Mouse (Mus musculus) forelimb bud, embryonic 11.5 days (tissue): ENCODE data around the gene Sncb.
"Not testable (repeated sequence)": the region's sequence is repeated elsewhere in the genome, so short reads cannot be mapped to it uniquely, and the experiment has no call there.

Experiments
- DNase-seq: peaks from one replicate; pipeline ENCODE4 v3.0.0-alpha.2; 2012; ENCODE audit warnings: low read depth, low spot score

Gene Sncb

DNA sequence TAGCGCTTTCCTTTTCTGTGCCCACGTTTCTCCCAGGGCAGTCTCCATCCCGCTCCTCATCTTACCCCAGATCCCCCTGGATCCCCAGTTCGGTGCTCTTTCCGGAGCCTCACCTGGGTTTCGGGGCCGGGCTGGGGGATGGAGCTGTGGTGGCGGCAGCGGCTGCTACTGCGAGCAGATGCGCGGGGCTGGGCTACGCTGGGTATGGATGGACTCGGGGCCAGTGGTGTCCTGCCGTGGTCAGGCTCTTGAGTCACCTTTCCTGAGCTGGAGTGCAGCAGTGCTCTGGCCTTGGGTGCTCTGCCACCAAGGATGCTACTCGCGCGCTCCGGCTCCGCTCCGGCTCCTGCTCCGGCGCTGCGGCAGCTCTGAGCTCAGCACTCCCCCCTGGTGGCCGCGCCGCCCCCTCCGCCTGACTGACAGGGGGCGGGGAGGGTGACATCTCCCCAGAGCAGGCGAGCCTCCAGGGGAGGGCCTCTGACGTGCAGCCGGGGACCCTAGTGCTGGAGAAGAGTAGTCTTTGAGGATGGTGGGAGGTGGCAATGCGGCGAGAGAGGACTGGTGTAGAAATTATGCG is at the start of gene Sncb:
TSS of gene Sncb (minus strand) at position 404 of the 577 bp plus-strand sequence.
- DNase-seq: no peak

DNA sequence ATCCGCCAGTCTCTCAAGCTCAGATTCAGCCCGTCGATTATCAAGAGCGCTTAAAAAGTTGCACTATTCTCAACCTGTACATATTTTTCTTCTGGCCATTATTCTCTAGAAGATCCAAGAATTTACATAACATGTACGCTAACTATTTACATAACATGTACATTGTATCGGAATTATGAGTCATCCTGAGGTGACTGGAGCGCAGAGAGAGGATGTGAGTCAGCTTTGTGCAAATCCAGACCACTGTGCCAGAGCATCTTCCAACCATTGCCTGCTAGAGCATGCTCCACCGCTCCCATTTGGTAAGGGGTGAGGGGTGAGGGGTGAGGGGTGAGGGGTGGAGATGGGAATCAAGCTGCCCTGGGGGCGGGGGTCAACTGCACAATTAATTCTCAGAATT is 47.0 kb upstream of the Sncb start:
- no peak for DNase-seq

DNA sequence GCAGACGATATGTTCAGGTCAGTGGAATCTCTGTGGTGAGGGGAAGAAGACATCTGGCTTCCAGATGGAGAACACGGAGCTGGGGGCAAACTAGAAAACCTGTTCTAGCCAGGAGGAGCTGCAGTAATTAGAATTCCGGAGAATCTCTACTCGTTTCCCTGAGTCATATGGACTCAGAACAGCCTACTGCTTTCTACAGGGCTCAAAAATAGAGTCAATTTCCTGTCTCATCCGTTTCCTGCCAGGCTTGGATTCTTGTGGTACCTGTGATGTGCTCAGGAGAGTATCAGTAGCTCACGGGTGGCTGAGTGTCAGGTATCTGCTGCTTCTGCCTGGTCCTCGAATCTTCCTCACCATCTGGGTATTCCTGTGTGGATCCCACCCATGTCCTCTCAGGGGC is 45.1 kb upstream of the Sncb start:
- DNase-seq: peak; percentile 44

DNA sequence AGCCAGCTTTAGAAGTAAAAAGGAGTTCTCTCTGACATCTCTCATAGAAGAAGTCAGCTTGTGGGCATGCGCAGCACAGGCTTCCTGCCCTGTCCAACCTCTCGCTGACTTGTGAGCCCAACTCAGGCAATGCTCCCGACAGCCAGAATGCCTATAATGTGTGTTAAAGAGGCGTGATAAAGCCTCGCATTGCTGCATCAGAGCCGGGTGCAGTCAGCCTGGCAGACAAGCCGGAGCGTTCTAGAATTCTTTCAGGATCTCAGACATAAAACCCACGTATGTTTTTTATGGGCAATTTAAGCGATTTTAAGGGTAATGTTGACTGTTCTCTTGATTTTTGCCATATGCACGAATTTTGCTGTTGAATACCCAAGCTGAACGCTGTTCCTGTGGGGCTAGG is 41.7 kb upstream of the Sncb start:
- DNase-seq: no peak

DNA sequence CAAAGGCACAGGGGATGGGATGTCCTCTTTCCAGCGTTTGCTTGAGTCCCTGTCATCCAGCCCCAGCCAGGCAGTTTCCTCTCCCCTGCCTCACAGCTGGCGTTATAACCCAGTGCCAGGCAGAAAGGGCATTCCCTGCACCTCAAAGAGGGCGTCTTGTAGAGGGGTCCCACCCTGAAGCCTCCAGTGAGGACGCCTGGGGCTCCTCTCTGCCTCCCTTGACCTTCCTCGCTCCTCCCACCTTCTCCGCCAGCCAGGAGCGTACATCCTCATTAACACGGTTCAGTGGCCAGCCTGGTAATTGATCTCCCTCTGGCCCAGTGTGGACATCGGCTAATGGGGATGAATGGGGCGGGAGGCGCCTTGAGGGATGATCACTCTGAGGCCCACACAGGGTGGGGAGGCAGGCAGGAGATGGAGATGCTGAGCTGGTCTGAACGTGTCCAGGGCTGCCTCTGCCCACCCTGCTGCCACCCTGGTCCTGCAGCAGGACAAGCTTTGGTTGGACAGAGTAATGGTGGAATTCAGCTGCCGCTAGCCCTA is 40.1 kb upstream of the Sncb start:
- DNase-seq: no peak

DNA sequence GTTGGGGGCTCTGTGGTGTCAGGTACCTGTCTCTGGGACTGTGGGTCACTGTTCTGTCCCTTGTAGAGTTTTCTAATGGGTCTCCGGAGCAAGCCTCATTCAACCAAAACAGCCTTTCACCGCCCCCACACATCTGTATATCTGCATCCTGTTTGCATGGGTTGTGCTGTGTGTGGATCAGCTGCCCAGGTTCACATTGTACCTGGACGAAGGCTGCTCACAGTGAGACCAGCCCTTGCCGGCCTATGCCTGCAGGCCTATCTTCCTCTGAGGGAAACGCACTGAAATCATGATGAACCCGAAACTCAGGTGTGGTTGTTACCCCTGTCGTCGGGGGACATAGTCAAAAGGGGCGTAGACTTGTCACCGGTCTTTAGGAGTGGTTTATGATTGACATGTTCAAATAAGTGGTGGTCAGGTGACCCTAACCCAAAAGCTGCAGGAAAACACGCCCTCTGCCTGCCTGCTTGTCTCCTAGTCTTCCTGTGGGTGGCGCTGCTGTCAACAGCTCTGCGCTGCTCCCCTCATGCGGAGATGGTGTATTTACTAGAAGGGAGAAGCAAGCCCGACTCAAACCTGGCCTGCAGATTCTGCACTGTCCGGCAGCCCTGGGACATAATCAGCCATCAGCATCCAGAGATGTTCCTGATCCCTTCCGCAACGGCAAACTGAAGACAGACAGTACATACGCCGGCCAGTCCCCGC is 38.9 kb upstream of the Sncb start:
- no peak for DNase-seq

DNA sequence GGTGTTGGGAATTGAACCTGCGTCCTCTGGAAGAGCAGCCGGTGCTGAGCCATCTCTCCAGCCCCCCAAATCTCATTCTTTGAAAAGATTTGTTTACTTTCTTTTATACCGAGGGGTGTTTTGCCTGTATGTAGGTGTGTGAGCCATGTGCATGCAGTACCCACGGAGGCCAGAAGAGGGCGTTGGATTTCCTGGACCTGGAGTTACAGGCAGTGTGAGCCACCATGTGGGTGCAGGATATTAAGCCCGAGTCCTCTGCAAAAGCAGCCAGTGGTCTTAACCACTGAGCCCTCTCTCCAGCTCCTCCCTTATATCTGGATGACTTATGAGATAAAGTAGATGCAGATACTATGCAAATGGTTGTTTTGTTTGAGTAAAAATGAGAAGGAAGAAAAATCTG is 36.6 kb upstream of the Sncb start:
- no peak for DNase-seq

DNA sequence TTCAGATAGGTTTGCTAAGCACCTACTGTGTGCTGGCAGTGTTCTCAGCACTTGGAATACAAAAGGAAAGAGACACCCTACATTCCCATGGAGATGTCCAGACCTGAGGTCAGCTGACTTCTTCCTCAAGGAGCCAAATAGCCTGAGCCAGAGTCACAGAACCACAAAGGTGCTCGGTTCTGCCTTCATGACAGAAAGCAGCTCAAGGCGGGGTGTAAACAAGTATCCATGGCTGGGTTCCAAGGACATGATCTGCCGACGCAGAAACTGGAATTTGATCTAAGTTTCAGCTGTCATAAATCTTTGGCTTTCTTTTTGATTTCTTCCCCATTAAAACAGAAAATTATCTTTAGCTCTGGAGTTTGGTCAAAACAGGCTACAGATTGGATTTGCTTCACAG is 33.8 kb upstream of the Sncb start:
- no peak for DNase-seq

DNA sequence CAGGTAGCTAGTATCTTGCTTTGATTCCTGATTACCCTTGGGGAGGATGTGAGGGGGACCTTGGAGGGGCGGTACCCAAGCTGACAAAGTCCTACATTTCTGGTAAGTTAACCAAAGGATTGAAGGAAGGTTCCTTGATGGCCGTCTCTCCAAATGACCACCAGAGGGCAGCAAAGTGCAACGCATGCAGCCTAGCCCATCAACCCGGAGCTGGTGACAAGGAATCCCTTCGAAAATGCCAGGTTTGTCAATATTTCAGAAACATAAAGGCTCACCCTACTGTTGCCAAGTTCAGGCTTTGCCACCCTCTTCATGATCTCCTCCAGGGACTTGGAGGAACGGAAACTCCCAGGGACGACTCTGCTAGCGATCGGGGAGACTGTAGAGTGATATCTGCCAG is 33.3 kb upstream of the Sncb start:
- peak; percentile 81 for DNase-seq

DNA sequence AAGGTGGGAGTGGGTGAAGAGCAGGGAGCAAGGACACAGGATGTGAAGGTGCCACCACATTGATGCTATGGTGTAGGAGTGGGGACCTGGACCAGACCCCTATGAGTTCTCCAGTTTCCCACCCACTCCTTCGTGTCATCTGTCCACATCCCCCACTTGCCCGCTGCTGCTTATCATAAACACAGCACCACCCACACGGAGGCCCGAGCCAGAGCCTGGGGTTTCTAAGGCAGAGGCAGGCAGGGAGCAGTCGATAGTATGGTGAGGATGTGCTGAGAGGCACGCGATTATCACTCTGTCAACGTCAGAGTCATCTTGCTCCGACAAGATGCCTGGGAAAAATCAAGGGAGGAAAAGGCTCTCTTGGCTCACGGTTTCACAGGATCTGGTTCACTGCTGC is 32.3 kb upstream of the Sncb start:
- DNase-seq: no peak

DNA sequence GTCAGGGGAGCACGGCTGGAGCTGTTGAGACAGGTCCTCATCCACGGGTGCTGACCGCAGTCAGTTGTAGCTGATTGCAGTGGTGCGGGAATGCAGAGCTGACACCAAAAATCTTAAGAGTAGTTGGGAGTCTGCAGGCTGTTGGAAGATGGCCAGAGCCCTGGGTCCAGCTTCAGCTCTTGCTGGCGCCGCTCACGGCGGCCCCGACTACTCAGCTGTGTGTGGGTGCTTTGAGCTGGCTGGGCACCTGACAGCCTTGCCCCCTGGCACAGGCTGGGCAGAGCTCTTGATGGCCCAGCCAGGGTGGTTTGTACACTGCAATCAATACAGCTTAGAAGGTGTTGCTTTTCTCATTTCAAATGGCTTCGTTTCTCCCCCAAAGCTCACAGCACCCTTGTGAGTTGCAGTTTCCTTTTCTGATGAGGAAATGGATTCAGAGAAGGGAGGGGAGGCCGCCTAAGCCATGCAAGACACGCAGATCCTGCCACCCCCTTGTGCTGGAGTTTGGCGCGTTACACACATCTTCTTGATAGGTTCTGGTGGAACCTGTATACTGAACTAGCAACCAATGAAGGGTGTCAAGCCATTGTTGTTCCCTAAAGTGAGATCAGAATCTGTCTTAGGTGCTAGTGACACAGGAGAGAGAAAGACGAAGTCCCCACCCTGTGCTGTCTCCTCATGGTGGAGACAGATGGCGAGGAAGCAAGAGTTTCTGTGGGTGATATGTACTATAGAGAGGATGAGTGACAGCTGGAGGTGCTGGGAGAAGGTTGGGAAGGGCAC is 31.7 kb upstream of the Sncb start:
- no peak for DNase-seq

DNA sequence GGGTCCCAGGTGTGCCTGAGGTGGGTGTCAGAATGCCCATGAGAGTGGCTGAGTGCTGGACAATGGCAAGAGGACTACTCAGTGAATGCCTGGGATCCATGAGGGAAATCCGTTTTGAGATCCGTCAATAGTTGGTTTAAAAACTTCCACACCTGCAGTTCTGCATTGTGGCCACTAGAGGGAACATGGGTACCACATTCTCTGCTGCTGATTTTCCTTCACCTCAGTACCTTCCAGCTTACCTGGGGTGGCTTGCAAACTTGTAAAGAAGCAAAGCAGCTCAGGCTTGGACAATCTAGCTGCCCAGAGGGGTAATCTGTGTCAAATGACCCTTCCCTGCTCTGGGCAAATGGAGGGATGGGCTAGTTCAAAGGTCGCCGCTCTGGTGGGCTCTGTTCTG is 31.0 kb upstream of the Sncb start:
- peak; percentile 70 for DNase-seq

DNA sequence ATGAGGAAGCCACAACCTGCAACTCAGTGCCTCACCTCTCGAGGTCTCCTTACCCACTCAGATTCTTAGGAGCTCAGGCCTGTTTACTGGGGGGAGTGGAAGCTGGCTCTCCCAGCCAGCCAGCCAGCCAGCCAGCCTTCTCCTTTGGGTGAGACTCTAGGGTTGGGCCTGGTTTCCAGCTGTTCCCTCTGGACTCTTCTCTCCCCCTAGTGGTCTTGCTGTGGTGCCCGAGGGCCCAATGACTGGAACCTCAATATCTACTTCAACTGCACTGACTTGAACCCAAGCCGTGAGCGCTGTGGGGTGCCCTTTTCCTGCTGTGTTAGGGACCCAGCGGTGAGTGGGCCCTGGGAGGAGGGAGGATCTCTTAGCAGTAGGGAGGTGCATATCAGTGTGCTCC is 28.4 kb upstream of the Sncb start:
- DNase-seq: no peak

DNA sequence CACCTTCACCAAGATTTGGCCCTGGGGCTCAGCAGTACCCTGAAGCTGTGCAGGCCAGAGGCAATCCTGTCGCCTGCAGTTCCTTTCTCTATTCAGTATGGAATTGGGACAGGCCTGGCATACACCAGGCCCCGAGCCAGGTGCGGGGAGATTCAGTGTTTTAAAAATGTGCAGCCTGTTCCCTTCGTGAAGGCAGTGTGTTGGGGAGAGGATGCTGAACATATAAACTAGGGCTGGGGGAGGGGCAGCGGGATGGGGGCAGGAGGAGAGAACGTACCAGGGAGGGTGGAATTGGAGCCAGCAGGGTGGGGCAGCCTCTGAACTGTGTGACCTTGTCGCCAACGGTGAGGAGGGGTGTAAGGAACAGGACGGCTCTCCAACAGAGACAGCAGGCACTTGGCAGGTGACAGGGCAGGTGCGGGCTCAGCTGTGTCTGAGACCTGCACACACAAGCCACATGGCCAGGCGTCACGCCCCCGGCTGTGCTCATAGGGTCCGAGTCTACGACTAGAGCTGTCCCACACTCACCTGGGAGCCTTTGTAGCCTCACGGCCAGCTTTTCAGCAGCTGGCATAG is 27.7 kb upstream of the Sncb start:
- no peak for DNase-seq

DNA sequence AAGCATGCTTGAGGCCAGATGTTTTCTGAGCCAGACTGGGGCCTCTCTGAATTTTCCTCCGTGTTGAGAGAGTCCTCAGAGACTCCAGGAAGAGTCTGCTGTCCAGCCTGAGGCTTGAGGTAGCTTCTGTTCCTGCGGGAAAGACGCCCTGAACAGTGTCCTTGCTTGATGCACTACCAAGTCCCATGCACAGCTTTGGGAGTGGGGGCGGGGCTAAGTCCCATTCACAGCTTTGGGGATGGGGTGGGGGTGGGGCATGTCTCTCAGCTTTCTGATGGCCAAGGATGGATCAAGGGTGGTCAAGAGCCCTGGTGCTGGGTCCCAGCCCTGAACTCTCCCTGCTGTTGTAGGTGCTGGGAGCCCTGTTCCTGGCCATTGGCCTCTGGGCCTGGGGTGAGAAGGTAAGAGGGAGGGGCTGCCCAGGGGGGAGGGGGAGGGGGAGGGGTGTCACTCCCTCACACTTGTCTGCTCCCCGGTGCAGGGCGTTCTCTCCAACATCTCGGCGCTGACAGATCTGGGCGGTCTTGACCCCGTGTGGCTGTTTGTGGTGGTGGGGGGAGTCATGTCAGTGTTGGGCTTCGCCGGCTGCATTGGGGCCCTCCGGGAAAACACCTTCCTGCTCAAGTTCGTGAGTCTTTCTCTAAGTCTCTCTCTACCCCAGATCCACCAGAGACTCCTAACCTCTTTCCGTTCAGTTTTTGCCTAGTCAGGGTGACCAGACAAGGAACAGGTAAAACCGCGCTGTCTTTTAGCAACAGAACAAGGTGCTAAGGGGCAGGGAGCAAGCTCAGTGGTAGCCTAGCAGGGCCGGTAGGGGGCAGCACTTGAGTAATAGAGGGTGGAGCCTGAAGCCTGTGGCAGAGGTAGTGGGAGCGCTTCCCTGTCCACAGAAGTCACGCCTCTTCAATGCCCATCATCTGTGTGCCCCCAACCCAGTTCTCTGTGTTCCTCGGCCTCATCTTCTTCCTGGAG is 26.1 kb upstream of the Sncb start:
- no peak for DNase-seq

DNA sequence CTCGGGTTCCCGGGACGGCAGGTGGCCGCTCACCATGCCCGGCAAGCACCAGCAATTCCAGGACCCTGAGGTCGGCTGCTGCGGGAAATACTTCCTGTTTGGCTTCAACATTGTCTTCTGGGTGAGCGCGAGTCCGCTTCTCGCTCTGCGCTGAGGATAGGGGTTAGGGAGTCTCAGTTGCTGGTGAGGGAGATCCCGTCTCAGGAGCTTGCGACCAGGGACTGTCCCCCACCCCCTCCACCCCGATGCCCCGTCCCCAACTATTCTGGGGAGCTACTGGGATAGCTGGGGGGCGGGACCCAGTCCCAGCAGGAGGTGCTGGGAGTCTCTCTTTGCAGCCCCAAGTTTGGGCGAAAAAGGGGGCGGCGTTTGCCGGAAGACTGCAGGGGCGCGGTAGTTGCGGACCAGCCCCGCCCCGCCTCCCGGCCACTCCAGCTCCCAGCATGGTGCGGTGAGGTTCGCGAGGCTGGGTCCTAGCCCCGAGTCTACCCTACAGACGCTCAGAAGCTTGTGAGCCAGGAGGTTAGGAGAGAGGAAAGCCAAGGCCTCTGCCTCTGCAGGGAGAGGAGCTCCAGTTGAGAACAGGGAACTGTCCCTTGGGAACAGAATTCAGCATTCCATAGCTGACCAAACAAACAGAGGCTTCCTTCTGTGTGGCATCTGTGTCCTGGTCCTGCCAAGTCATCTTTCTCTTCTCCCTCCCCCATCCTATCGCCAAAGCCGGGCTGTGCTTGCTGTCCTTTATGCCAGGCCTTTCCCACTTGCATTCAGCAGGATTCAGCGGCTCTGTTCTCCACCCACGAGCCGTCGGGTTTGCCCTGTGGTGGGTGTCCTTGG is 23.4 kb upstream of the Sncb start:
- DNase-seq: no peak

DNA sequence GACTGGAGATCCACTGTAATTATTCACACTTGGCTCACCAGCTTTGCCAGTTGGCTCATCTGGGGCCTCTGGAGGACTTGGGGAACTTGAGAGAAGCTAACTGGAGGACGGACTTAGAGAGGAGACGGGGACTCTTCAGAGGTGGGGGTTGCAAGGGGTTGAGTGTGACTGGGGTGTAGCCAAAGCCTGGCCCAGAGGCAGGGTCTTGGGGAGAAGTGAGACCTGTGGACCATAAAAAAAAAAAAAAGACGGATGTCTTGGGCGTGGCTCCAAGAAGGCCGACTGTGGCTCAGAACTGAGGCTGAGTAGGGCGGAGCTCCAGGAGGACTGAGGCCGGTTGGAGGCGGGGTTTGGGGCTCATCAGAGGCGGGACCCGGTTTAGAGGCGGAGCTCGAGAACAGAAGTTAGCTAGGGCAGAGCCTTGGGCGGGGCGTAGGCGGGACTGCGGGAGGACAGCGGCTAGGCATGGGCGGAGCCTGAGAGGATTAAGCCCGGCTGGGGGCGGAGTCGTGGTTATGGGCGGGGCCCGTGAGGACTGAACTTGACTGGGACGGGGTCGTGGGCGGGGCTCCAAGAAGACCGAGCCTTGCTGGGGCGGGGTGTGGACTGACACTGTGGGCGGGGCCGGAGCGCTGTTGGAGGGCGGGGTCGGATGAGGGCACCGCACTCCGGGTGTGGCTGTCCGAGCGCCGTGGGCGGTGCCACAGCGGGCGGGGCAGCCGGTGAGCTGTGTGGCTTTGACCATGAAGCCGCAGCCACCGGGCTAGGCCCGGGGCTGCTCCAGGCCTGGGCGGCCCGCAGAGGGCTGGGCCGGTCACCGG is 22.6 kb upstream of the Sncb start, which contains the start of gene Tspan17:
TSS of gene Tspan17 (plus strand) at position 638 of the 821 bp plus-strand sequence.
- DNase-seq: peak; percentile 86

DNA sequence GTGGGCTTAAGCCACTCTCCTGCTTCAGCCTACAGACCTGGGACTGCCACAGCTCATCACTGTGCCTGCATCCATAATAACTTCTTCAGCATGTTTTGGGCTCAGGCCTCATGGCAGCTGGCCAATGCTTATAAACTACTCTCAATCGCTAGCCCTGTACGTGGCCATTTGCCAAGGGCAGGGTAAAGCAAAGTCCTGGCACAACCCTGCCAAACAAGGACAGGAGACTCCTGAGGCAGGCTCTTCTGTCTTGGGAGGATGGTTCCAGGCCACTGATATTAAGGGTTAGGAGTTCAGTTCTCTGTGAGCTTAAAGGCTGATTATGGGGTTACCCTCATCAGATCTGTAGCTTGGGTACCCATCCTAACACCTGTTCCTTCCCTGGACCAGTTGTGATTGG is 21.2 kb upstream of the Sncb start:
- not testable (repeated sequence) for DNase-seq

DNA sequence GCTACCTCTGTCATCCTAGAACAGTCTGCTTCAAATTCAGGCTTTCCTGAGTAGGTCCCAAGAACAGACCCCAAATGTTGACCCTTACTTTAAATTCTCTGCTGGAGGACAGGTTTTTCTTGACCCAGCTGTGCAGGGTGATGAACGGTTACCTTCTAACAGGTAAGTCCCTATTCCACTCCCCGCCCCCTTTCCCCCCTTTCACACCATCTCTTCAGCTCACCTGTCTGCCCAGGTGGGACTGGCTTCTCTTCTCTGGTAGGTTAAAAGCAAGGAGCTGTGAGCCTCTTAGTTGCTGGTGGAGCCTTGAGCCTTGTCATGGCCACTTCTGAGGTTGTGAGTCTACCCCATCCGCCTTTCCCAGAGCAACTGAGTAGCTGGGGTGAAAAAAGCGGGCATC is 17.3 kb upstream of the Sncb start, which contains the start of gene Eif4e1b:
TSS of gene Eif4e1b (plus strand) at position 301 of the 400 bp plus-strand sequence.
- no peak for DNase-seq
